Mouse (Mus musculus) telencephalon, adult 2 months (tissue): Measurements from ENCODE around the gene Ybx3.

Experiments
- DNase-seq: peaks from one replicate; pipeline ENCODE4 v3.0.0-alpha.2; 2011; ENCODE audit warnings: low read depth, low spot score

Gene Ybx3

DNA sequence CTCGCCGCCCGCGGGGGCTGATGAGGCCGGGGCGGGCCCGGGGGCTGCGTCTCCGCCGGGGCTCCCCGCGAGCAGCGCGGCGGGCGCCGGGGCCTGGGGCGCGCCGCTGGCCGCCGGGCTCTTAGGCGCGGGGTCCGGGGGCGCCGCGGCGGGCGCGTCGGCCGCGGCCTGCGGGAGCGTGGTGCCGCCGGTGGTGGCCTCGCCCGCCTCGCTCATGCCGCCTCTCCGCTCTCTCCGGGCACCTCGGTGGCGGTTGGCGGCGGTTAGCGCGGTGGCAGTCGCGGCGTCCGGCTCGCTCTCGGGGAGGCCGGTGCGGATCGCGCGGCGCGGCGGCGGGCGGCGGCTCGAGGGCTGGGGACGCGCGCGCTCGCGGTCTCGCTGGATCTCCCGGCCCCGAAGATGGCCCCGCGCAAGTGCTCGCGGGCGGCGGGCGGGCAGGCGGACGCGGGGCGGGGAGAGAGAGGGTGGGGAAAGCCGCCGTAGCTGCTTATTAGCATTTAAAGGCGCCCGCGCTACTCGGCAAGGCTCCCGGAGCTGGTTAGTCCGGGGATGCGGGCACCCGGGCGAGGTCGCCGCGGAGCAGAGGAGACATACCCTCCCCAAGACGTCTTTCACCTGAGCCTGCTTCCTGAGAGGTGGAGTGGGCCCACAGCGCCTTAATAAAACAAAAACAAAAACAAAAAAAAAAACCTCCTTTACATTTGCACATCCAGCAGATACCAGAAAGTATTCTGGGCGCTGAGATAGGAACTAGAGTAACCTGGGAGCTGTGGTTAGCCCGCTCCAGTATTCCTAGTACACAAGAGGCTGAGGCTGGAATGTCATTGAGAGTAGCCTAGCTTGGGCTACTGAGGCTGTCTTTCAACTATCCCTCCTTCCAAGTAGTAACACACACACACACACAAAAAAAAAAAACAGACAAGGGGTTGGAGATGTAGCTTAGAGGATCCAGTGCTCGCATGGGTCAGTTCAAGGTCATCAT is at the start of gene Ybx3:
Ybx3 (minus strand) TSS at position 437 of the 982 bp plus-strand sequence.
- peak; percentile 80 for DNase-seq

DNA sequence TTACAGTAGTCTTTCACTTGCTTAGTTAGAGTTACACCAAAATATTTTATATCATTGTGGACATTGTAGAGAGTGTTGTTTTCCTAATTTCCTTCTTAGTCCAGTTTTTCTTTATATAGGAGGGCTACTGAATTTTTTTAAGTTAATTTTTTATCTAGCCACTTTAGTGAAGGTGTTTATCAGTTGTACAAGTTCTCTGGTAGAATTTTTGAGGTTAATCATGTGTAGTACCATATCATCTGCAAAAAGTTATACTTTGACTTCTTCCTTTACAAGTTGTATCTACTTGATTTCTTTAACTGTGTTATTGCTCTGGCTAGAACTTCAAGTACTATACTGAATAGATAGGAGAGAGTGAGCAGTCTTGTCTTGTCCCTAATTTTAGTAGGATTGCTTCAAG is 48.4 kb upstream of the Ybx3 start:
- DNase-seq = no peak

DNA sequence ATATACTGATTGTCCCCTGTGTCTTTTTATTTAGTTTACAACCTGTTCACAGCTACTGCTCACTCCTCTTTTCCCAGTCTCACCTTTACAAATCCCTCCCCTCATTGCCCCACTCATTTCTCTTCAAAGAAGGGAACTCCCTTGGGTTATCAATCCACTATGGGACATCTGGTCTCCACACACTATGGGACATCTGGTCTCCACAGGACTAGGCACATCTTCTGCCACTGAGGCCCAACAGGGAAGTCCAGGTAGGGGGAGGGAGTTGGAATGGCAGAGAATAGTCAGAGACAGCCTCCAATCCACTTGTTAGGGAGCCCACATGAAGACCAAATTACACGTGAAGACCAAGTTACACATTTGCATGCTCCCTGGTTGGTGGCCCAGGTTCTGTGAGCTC is 45.8 kb upstream of the Ybx3 start:
- no peak for DNase-seq

DNA sequence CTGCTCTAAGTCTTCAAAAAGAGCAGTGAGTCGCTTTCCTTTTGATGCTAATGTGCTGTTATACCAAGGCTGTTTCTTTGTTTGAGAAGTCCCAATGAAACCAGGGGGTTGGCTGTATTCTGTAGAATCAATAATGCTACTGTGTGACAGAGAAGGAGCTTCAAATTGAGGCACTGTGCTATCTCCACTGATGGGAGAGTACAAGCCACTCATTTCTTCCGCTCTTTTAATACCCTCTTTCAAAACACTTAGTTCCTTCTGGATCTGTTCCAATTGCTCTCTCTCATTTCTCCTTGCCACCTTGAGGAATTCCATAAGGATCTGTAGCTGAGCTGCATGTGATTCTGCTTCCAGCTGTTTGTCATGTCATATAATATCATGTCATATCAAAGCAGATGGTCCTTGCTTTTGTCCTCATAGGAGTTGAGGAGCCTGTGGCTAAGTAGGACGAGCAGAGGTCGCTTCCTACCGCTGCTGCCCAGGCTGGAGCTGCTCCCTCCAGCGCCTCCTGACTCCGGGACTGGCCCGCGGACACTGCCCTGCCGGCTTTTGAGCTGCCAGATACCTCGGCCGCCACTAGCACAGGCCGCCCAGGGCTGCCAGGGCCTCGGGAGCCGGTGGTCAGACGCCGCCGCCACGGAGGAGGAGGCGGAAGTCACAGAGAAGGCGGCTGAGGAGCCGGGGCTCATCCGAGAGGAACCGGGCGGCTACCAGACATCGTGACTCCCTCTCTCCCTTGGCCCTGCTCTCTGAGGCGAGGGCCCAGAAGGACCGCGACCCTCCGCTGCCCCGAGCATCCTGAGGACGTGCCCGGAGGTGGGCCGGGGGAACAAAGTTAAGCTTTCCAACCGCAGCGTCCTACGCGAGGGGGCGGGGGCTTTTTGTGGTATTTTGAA is 45.1 kb upstream of the Ybx3 start:
- DNase-seq = no peak

DNA sequence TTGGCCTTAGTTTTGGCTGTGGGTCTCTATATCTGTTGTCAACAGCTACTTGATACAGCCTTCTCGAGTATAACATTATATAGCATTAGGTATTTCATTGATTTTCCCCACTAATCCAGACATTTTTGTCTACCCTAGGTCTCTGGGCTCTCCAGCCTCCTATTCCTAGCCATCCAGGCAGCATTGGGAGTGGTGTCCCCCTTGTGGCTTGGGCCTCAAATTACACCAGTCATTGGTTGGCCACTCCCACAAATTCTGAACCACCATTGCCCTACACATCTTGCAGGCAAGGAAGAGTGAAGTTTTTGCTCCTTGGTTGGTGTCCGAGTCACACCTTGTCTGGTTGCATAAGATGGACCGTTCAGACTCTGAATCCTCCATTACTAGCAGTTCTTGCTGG is 33.3 kb upstream of the Ybx3 start:
- no peak for DNase-seq

DNA sequence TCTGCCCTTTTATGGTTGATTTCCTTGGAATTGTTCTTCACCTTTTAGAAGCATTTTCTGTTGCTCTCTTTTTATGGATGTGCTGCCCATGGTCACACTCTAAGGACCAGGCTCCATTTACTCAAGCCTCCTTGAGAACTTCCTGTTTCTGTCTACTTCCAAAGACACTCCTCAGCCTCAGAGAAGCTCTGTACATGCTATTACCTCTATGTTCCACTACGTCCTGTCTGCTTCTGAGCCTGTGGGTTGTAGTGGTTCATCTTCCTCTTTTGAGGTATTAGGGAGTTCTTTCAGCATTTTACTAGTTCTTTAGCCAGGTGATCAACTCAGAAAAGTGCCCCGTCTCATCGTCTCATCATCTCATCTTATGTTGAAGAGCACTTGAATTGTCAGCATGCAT is 31.3 kb upstream of the Ybx3 start:
- DNase-seq = no peak

DNA sequence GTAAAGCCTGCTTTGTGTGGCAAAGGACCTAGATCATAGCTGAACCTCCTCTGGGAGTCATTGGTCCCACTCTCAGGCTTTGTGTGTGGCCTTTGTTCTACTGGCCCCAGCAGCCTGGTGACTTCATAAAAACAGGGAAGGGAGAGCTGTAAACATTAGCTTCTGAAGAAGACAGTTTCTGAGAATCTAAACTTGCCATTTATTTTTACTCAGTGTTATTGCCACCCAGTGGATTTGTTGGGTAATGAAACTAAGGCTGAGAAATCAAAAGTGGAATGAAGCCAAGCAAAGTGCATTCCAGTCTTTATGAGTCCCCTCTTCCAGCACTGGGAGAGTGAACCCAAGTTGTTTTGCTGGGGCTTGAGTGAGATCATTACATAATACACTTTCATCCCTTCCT is 30.5 kb upstream of the Ybx3 start:
- peak; percentile 32 for DNase-seq

DNA sequence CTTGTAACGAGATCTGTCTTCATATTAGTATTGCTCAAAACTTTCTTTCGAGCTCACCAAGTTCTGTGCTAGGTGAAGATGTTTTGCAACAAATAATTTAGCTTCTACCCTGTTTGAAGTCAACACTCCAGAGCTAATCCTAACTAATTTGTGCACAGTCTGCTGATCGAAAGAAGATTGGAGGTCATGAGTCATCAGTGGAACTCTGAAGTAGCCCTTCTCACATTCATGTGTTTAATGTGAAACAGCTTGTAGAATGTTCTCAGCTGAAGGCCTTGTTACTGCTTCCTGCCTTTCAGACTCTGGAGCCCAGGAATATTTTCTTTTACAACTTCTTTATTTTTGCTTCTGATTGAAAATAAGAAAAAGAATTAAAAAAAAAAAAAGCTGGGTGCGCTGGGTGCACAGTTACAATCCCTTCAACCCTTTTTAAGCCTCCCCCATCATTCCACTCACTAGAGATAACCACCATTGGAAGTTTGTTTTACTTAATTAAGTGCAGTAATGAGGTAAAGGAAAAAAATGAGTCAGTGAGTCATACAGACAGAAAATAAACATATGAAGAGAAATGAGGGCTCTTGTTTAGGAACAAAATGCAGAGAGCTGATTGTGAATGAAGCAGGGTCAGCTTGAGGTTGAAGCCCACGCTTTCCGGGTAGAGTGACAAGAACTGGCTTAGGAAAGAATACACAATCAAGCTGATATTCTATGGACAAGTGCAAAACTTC is 23.0 kb upstream of the Ybx3 start:
- no peak for DNase-seq

DNA sequence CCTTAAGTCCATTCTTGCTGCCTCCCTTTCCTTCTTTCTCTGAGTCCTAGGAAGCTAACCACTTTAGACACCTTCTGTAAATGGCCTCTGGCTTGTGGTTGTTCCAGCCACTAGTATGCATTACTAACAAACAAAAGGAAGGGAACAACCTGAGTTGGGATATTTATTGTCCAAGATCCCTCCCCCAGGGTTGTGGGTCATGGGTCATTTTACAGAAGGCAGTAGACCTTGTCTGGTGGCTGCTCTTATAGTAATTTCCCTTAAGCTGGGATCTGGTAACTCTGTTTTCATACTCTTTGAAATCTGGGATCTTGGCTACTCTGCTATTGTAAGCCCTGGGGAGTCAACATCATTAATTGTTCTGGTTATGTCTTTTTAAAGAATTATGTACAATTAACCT is 18.7 kb upstream of the Ybx3 start:
- DNase-seq = no peak

DNA sequence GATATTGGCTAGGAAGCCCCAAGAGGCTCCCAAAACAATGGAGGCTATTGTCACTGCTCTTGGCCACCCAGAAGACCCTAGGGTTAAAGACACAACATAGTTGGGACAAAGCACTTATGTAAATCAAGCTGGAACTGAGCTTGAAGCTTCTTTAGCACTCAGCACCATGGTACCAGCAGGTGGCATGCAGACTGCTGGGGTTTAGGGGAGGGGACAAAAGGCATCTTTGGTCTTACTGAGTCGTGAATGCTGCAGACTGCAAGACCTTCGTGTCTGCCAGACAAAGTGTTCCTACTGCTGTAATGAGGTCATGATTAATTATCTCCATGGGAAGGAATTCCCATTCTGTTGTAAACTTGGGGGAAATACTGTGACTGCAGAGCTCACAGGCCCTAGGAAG is 17.6 kb upstream of the Ybx3 start:
- no peak for DNase-seq

DNA sequence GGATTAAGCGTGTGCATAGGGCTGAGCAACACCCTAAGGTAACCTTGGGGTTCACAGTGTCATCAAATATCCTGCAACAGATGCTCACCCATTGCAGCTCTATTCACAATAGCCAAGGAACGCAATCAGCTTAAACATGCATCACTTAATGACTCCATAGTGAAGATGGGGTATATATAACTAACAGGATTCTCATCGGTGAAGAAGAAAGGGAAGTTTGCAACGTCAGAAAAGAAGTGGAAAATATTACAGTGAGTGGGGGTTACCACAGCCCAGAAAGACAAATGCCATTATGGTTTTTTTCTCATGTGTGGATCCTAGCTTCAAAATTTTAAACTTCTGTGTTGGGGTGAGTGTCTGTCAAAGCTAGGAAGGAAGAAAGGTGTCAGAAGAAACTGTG is 16.9 kb upstream of the Ybx3 start:
- DNase-seq = no peak

DNA sequence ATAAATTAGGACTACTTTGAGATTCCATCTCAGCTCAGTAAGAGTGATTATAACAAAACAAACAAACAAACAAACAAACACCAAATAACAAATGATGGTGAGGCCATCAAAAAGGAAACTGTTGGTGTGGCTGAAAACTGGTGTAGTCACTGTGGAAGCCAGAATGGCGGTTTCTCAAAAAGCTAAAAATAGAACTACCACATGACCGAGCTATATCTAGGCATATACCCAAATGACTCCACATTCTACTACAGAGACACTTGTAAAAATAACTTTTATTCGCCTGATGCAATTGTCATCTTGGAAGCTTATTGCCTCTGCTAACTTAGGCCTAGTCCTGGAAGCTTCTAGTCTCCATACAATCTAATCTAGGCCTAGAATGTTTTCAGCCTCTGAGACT is 16.0 kb upstream of the Ybx3 start:
- DNase-seq = no peak

DNA sequence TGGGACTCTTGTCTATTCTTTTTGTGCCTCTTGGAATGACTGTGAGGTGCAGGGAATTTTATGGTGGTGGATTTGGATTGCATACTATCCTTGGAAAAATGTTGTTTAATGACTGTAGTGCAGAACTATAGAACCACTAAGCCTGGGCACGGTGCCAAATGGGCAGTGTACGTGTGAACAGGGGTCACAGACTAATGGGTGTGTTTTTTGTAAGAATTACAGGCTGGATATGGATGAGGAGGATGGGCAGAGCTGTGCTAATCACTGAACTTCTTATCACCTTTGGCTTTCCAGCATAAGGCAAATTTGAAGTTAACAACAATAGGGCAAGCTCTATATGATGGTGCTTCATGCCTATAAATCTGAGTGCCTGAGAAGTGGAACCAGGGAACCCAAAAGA is 14.8 kb upstream of the Ybx3 start:
- no peak for DNase-seq

DNA sequence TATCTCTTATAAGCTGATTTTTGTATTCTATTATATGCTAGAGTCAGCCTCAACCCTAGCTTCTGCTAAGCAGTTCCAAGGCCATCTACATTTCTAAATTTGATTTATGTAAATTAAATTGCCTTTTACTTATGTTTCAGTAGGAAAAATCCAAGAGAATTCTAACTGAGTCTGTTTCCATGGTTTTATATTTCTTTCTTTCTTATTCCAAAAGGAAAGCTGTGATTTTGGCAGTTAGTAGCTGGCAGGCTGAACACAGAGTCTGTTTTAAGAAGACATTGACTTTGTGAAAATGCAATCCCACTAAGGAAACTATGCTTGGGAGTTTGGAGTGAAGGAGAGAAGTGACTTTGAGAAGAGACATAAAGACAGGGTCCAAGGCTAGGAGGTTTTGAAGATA is 14.3 kb upstream of the Ybx3 start:
- peak; percentile 81 for DNase-seq

DNA sequence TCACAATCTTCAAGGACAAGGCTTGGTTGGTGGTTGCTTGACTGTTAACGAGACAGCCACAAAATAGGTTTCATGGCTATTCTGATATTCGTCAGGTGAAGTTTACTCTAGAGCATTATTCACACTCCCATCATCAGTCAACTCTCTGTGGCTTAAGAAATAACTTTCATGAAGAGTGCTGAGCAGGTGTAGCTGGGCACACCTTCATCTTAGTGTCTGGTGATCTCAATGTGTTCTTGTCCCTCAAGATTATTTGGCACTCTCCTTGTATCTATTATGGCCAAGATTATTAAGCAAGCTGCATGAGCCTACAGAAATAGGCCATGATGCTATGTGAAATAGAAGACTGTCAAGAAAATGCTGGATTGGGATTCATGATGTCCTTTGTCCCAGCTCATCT is 13.0 kb upstream of the Ybx3 start:
- DNase-seq = no peak

DNA sequence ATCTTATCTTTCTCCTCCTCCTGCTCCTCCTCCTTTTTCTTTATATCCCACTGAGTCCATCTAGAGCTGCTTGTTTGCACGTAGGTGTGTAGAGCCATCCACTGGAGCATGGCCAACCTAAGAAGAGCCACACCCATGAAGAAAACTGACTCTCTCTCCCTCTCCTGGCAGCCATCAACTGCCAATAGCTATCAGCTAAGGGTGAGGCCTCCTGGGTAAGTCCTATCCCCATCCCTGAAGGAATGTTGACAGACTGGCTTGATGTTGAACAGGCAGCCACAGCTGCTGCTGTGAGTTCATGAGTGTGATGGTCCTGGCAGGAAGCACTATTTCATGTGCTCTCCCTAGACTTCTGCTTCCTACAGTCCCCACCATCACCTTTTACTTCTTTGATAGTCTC is 8.4 kb upstream of the Ybx3 start:
- no peak for DNase-seq

DNA sequence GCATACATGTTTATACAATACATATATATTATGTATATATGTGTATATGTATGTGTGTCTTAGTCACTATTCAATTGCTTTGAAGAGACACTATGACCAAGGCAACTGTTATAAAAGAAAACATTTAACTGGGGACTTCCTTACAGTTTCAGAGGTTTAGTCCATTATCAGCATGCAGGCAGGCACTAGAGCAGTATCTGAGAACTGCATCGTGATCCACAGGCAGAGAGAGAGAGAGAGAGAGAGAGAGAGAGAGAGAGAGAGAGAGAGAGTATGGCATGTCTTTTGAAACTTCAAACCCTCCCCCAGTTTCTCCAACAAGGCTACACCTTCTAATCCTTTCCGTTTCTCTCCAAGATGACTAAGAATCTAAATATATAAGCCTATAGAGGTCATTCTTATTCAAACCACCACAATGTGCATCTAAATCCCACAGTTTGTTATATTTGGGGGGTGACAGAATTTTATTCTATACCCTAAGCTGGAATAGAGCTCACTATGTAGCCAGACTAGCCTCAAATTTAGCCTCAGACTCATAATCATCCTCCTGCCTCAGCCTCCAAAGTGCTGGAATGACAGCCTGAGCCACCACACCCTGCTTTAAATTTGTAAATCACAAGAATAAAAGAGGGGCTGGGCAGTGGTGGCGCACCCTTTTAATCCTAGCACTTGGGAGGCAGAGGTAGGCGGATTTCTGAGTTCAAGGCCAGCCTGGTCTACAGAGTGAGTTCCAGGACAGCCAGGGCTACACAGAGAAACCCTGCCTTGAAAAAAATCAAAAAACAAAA is 5.8 kb upstream of the Ybx3 start:
- no peak for DNase-seq

DNA sequence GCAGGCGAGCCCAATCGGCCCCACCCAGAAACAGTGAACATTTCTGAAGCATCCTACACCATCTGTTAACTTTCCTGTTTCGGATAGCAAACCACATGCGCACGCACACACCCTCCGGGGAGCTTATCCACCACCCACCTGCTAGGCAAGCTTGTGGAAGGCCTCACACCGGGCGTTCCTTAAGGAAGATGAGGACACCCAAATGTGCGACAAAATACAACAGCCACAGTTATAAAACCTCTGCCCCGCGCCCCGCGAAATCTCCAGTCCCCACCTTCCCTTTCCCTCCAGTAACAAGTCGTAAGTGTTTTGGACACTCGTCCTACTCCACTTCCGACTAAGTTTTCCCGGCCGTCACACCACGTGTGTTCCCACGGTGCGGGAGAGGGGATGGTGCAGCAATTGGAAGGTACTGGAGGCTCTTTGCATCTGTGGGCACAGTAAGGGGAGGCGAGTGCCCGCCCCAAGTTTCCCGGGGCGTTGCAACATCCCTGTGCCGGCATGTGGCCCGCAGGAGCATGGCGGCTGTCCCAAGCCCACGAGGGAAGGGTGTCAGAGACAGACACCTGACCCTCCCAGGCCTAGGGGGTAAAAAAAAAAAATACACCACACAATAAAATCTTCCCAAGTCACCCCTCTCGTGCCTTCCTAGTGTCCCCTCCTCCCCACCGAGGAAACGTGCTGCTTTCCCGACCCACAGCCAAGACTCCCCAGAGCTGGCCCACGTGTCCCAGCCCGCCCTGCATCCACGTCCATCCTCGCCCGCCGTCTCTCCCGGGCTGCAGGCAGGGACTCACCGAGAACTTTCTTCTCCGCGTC is 846 bp downstream of the Ybx3 start:
- DNase-seq = peak; percentile 90

DNA sequence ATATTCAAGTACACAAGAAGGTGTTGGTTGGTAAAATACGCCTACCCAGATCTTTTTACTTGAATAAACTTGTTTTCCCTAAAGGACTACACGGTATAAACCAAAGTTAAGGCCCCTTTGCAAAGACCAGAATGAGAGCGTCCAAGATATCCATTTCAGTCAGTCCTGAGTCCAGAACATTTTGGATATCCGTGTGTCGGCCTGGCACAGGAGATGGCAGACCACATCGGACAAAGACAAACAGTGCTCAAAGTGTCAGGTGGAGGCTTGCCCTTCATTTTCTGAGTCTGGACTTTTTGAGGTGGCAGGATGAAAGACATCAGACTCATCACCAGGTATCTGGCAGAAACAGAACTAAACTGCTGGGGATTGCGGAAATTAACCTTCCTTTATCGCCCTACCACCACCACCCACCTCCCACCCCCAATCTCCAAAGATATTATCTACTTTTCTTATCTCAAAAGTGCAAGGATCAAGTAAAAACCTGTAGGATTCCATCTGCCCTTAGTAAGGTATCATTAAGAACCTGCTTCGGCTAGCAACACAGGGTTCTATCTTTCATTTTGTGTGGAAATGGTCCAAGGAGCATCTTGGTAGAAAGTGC is 1.8 kb downstream of the Ybx3 start:
- DNase-seq = no peak

DNA sequence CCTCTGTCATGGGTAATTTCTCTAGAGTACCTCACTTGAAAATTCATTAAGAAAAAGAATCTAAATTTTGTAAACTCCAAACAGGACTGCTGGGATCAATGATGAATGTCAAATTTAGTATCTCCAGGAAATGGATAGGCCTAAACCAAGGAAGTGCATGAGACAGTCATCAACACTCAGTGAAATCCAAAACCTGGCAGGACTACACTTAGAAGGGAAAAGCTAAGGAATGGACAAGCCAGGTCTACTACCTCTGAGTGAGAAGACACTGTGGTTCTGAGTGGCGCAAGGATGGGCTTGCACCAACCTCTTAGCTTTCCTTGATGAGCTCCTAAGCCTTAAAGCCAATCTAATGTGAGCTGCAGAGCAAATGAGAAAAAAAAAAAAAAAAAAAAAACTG is 2.8 kb downstream of the Ybx3 start:
- no peak for DNase-seq
